In genomic region chr14:87215099-87215498, GRCm38 (mm10) we compare ENCODE assay signal across 8 mouse cellular contexts.
DNase-seq lines count a peak whose midpoint lies in the region; ATAC-seq lines count a peak whose summit lies in the region.

No protein-coding gene starts in this region.

- H3K4me1 ChIP-seq in forebrain, embryonic 13.5 days = no peaks in the 10 kb centered on the region

- no peak overlapping the region for H3K9ac ChIP-seq in forebrain, embryonic 13.5 days

- no peaks in the 10 kb centered on the region for H3K36me3 ChIP-seq in forebrain, embryonic 13.5 days (ENCODE audit: poor library complexity, severe bottlenecking)

- H3K27ac ChIP-seq in forebrain, embryonic 13.5 days = no peak overlapping the region

- no peak overlapping the region for H3K4me3 ChIP-seq in forebrain, embryonic 13.5 days

- no peaks in the 10 kb centered on the region for H3K27me3 ChIP-seq in forebrain, embryonic 13.5 days

- intact Hi-C loops in heart, postnatal 25 days (cut with DNase I) = loop anchor here (10.0 kb wide), 1 partner anchor 240 kb away; no protein-coding TSS in a partner anchor

- peak; percentile 93 for ATAC-seq in forebrain, embryonic 13.5 days

- DNase-seq in heart, adult 11 months = peak; percentile 74
- no peak for DNase-seq in heart, postnatal 25 days (ENCODE audit: low spot score)
- DNase-seq in brain, adult 2 months (ENCODE audit: low read depth, low spot score) = peak; percentile 84
- peak; percentile 12 for DNase-seq in hindlimb bud, embryonic 11.5 days (ENCODE audit: extremely low spot score, low read depth, low spot score)
- DNase-seq in left cerebral cortex, adult 11 months (ENCODE audit: low spot score) = peak; percentile 71
- DNase-seq in lung, postnatal 4 days = peak; percentile 44 to 74
- peak; percentile 89 for DNase-seq in right cerebral cortex, postnatal 14 days

- 41% methylated on average over 2 of the region's 2 CpGs for WGBS in forebrain, embryonic 13.5 days

- H3K9me3 ChIP-seq in forebrain, embryonic 13.5 days (replicated peaks) = no peaks in the 10 kb centered on the region

- no peak overlapping the region for H3K4me2 ChIP-seq in forebrain, embryonic 13.5 days
